Mouse (Mus musculus) lung, embryonic 14.5 days (tissue): ENCODE results near the gene Nrp2. TPM values are rescaled to one million over a fixed set of nuclear protein-coding genes. Genes with fewer than 3 reads are reported as not detected.

Experiments used
- ATAC-seq: fragments of 200-750 bp; cut with Nextera tagmentation; 2 replicates; pipeline ENCODE4 v1.8.0; 2017; ENCODE audit warnings: mild to moderate bottlenecking, moderate TSS enrichment, moderate library complexity; ENCODE audit not compliant: insufficient read depth
- DNase-seq: peaks from one replicate; pipeline ENCODE4 v3.0.0-alpha.2; 2015
- H3K27ac ChIP-seq: fragments of 300-500 bp; sonication (generic); 2 replicates; pipeline ENCODE4 v1.5.1; 2014; ENCODE audit warnings: low read depth, mild to moderate bottlenecking, moderate library complexity
- H3K27me3 ChIP-seq: fragments of 300-500 bp; sonication (generic); 2 replicates; pipeline ENCODE4 v1.6.1; 2014; ENCODE audit warnings: low read length, control low read depth; ENCODE audit not compliant: insufficient read depth
- H3K36me3 ChIP-seq: fragments of 300-500 bp; sonication (generic); 2 replicates; pipeline ENCODE4 v1.6.1; 2014; ENCODE audit warnings: control low read depth; ENCODE audit not compliant: insufficient read depth
- H3K4me1 ChIP-seq: fragments of 300-500 bp; sonication (generic); 2 replicates; pipeline ENCODE4 v1.6.1; 2014; ENCODE audit warnings: antibody characterized with exemption, control low read depth; ENCODE audit not compliant: insufficient read depth
- H3K4me2 ChIP-seq: fragments of 300-500 bp; sonication (generic); 2 replicates; pipeline ENCODE4 v1.6.1; 2014; ENCODE audit warnings: mild to moderate bottlenecking
- H3K4me3 ChIP-seq: fragments of 300-500 bp; sonication (generic); 2 replicates; pipeline ENCODE4 v1.5.1; 2014; ENCODE audit warnings: low read depth, low read length
- H3K9ac ChIP-seq: fragments of 300-500 bp; sonication (generic); 2 replicates; pipeline ENCODE4 v1.6.1; 2014
- H3K9me3 ChIP-seq: fragments of 300-500 bp; sonication (generic); 2 replicates; pipeline ENCODE4 v1.6.1; 2016; ENCODE audit warnings: low read depth, low read length, control low read depth
- CTCF ChIP-seq: IDR thresholded peaks from 2 replicates; pipeline ENCODE4 v1.5.1; 2016; ENCODE audit warnings: antibody characterized with exemption, low read depth
- WGBS: fragments of 180-500 bp; shearing (Covaris S2); extraction: QIAGEN DNeasy Blood & Tissue Kit; methylation state at CpG from one replicate; pipeline ENCODE4 v1.1.7; 2014; 5-methylcytosine and 5-hydroxymethylcytosine counted together
- polyA plus RNA-seq: library from polyadenylated mRNA; unstranded; fragments of >200 nt; fragmentation: Nextera tagmentation; extraction: Ambion mirVana; gene quantifications from 2 replicates; pipeline ENCODE4 v1.2.1, GENCODE M21; 2014

Nrp2 gene
- polyA plus RNA-seq, 1 experiment from 2014 or later: 10.8 TPM

GRCm38 (mm10) chr1:62766766-62767165 is 63.7 kb downstream of the Nrp2 start:
- WGBS: 12% methylated on average over 4 of the region's 4 CpGs
- H3K27ac ChIP-seq: no peak overlapping the region
- H3K4me3 ChIP-seq: no peak overlapping the region
- no peak overlapping the region for H3K9ac ChIP-seq
- TF ChIP-seq CTCF: no peak
- H3K4me1 ChIP-seq: no peaks in the 10 kb centered on the region
- H3K9me3 ChIP-seq: no peaks in the 10 kb centered on the region
- H3K4me2 ChIP-seq: no peak overlapping the region
- no peak for DNase-seq
- no peak for ATAC-seq
- H3K36me3 ChIP-seq: peaks cover 13% of the 10 kb centered on the region; the same call in 1 of the 2 replicates
- H3K27me3 ChIP-seq: no peaks in the 10 kb centered on the region

GRCm38 (mm10) chr1:62767611-62768010 is 64.5 kb downstream of the Nrp2 start:
- DNase-seq (no peak), ATAC-seq (no peak)
- H3K27me3 ChIP-seq: no peaks in the 10 kb centered on the region
- H3K36me3 ChIP-seq: peaks cover 12% of the 10 kb centered on the region; the same call in 1 of the 2 replicates
- no peak overlapping the region for H3K9ac ChIP-seq
- no peak overlapping the region for H3K27ac ChIP-seq
- TF ChIP-seq CTCF: no peak
- no peak overlapping the region for H3K4me3 ChIP-seq
- no peaks in the 10 kb centered on the region for H3K4me1 ChIP-seq
- WGBS: 70% methylated on average over 9 of the region's 9 CpGs
- no peak overlapping the region for H3K4me2 ChIP-seq
- H3K9me3 ChIP-seq: no peaks in the 10 kb centered on the region

GRCm38 (mm10) chr1:62770576-62770975 is 67.5 kb downstream of the Nrp2 start:
- Histone ChIP-seq H3K27me3 (no peaks in the 10 kb centered on the region), H3K4me1 (peaks cover 14% of the 10 kb centered on the region), H3K27ac (no peak overlapping the region), H3K9ac (no peak overlapping the region), H3K36me3 (peaks cover 9% of the 10 kb centered on the region; the same call in 1 of the 2 replicates), H3K4me3 (no peak overlapping the region), H3K4me2 (no peak overlapping the region), H3K9me3 (no peaks in the 10 kb centered on the region)
- DNase-seq (peak; percentile 44), ATAC-seq (no peak)
- WGBS: 59% methylated on average over 4 of the region's 4 CpGs
- no peak for TF ChIP-seq CTCF

- ATAC-seq (no peak), DNase-seq (no peak)
- Histone ChIP-seq H3K9ac (no peak overlapping the region), H3K4me3 (no peak overlapping the region), H3K27me3 (no peaks in the 10 kb centered on the region), H3K27ac (no peak overlapping the region), H3K4me2 (no peak overlapping the region), H3K36me3 (peaks cover 9% of the 10 kb centered on the region; the same call in 1 of the 2 replicates), H3K9me3 (no peaks in the 10 kb centered on the region), H3K4me1 (peaks cover 19% of the 10 kb centered on the region)
- WGBS: 79% methylated on average over 4 of the region's 4 CpGs
- no peak for TF ChIP-seq CTCF
Observed at GRCm38 (mm10) chr1:62772391-62772790, 69.3 kb downstream of the Nrp2 start.

GRCm38 (mm10) chr1:62773105-62773920 is 70.2 kb downstream of the Nrp2 start:
- ATAC-seq: no peak
- no peak for DNase-seq
- H3K4me1 ChIP-seq: peaks cover 19% of the 10 kb centered on the region
- no peak overlapping the region for H3K4me2 ChIP-seq
- no peak overlapping the region for H3K27ac ChIP-seq
- TF ChIP-seq CTCF: no peak
- H3K36me3 ChIP-seq: peaks cover 6% of the 10 kb centered on the region; the same call in 1 of the 2 replicates
- no peaks in the 10 kb centered on the region for H3K9me3 ChIP-seq
- 44% methylated on average over 10 of the region's 10 CpGs for WGBS
- H3K27me3 ChIP-seq: no peaks in the 10 kb centered on the region
- no peak overlapping the region for H3K9ac ChIP-seq
- no peak overlapping the region for H3K4me3 ChIP-seq

GRCm38 (mm10) chr1:62773921-62774191 is 70.8 kb downstream of the Nrp2 start:
- no peak overlapping the region for H3K4me2 ChIP-seq
- no peaks in the 10 kb centered on the region for H3K9me3 ChIP-seq
- peaks cover 6% of the 10 kb centered on the region; the same call in 1 of the 2 replicates for H3K36me3 ChIP-seq
- H3K4me3 ChIP-seq: no peak overlapping the region
- no peak overlapping the region for H3K27ac ChIP-seq
- WGBS: 48% methylated on average over 3 of the region's 3 CpGs
- ATAC-seq: no peak
- no peak overlapping the region for H3K9ac ChIP-seq
- H3K27me3 ChIP-seq: no peaks in the 10 kb centered on the region
- H3K4me1 ChIP-seq: peaks cover 19% of the 10 kb centered on the region
- no peak for DNase-seq
- TF ChIP-seq CTCF: no peak

- no peak overlapping the region for H3K27ac ChIP-seq
- DNase-seq (no peak), ATAC-seq (no peak)
- WGBS: 66% methylated on average over 11 of the region's 11 CpGs
- H3K9me3 ChIP-seq: no peaks in the 10 kb centered on the region
- TF ChIP-seq CTCF: no peak; the same call in 1 of the 2 replicates
- H3K27me3 ChIP-seq: no peaks in the 10 kb centered on the region
- peaks cover 19% of the 10 kb centered on the region for H3K4me1 ChIP-seq
- H3K4me3 ChIP-seq: no peak overlapping the region
- peaks cover 6% of the 10 kb centered on the region; the same call in 1 of the 2 replicates for H3K36me3 ChIP-seq
- no peak overlapping the region for H3K9ac ChIP-seq
- H3K4me2 ChIP-seq: no peak overlapping the region
Observed at GRCm38 (mm10) chr1:62774288-62775218, 71.5 kb downstream of the Nrp2 start.
